Mouse (Mus musculus) bone marrow, adult 2 months (tissue): Measurements from ENCODE around the gene Phf23.

Experiments used
- CTCF ChIP-seq: fragments of 200-500 bp; IDR thresholded peaks from 2 replicates; pipeline ENCODE4 v1.5.1; 2011; ENCODE audit warnings: low read length, control low read depth; ENCODE audit not compliant: control insufficient read depth, insufficient read depth
- POLR2A ChIP-seq: fragments of 200-500 bp; IDR thresholded peaks from 2 replicates; pipeline ENCODE4 v1.6.1; 2011; ENCODE audit warnings: low read depth, mild to moderate bottlenecking, control low read depth, low read length, borderline replicate concordance; ENCODE audit not compliant: control insufficient read depth

- TF ChIP-seq POLR2A (no peak), CTCF (no peak)
Measured at GRCm38 (mm10) chr11:70023481-70024150, 28.0 kb downstream of the Phf23 start.
